Mouse (Mus musculus) embryonic facial prominence, embryonic 15.5 days (tissue): ENCODE data around the gene A1cf. TPM values are rescaled to one million over a fixed set of nuclear protein-coding genes. Genes with fewer than 3 reads are reported as not detected.

Source experiments
- ATAC-seq: fragments of 200-750 bp; cut with Nextera tagmentation; 2 replicates; pipeline ENCODE4 v1.8.0; 2017; ENCODE audit warnings: low read depth, moderate TSS enrichment; ENCODE audit not compliant: insufficient number of reproducible peaks, low FRiP score, low TSS enrichment
- H3K27ac ChIP-seq: fragments of 300-500 bp; sonication (generic); replicated peaks from 2 replicates; pipeline ENCODE4 v1.5.1; 2015; ENCODE audit warnings: mild to moderate bottlenecking, inconsistent platforms
- H3K27me3 ChIP-seq: fragments of 300-500 bp; sonication (generic); 2 replicates; pipeline ENCODE4 v1.6.1; 2015; ENCODE audit warnings: inconsistent platforms
- H3K36me3 ChIP-seq: fragments of 300-500 bp; sonication (generic); 2 replicates; pipeline ENCODE4 v1.6.1; 2015; ENCODE audit warnings: mild to moderate bottlenecking, inconsistent platforms
- H3K4me1 ChIP-seq: fragments of 300-500 bp; sonication (generic); 2 replicates; pipeline ENCODE4 v1.6.1; 2015; ENCODE audit warnings: inconsistent platforms
- H3K4me2 ChIP-seq: fragments of 300-500 bp; sonication (generic); replicated peaks from 2 replicates; pipeline ENCODE4 v1.6.1; 2015; ENCODE audit warnings: mild to moderate bottlenecking, inconsistent platforms
- H3K4me3 ChIP-seq: fragments of 300-500 bp; sonication (generic); replicated peaks from 2 replicates; pipeline ENCODE4 v1.5.1; 2015; ENCODE audit warnings: mild to moderate bottlenecking, inconsistent platforms
- H3K9ac ChIP-seq: fragments of 300-500 bp; sonication (generic); 2 replicates; pipeline ENCODE4 v1.6.1; 2015; ENCODE audit warnings: inconsistent platforms
- H3K9me3 ChIP-seq: fragments of 300-500 bp; sonication (generic); replicated peaks from 2 replicates; pipeline ENCODE4 v1.6.1; 2016; ENCODE audit warnings: inconsistent platforms
- WGBS: fragments of 180-500 bp; shearing (Covaris S2); methylation state at CpG from one replicate; pipeline ENCODE4 v1.1.7; 2015; 5-methylcytosine and 5-hydroxymethylcytosine counted together
- polyA plus RNA-seq: library from polyadenylated mRNA; unstranded; fragments of >200 nt; fragmentation: Nextera tagmentation; extraction: Ambion mirVana; gene quantifications from 2 replicates; pipeline ENCODE4 v1.2.1, GENCODE M21; 2015

A1cf gene
- polyA plus RNA-seq, 1 experiment from 2014 or later: not detected

- Histone ChIP-seq H3K4me1 (no peaks in the 10 kb centered on the region), H3K27ac (no peak overlapping the region), H3K9ac (no peak overlapping the region), H3K4me2 (no peak overlapping the region), H3K9me3 (no peaks in the 10 kb centered on the region), H3K4me3 (no peak overlapping the region), H3K36me3 (no peaks in the 10 kb centered on the region), H3K27me3 (no peaks in the 10 kb centered on the region)
- no peak for ATAC-seq
- WGBS: 80% methylated on average over 6 of the region's 6 CpGs
These were observed 22.7 kb downstream of the A1cf start for GRCm38 (mm10) chr19:31891001-31891893.

- H3K36me3 ChIP-seq: no peaks in the 10 kb centered on the region
- H3K4me2 ChIP-seq: no peak overlapping the region
- 59% methylated on average over 1 of the region's 1 CpGs for WGBS
- H3K27ac ChIP-seq: no peak overlapping the region
- no peak overlapping the region for H3K4me3 ChIP-seq
- no peaks in the 10 kb centered on the region for H3K4me1 ChIP-seq
- no peaks in the 10 kb centered on the region for H3K9me3 ChIP-seq
- ATAC-seq: no peak
- H3K9ac ChIP-seq: no peak overlapping the region
- H3K27me3 ChIP-seq: no peaks in the 10 kb centered on the region
These were observed 27.4 kb downstream of the A1cf start for GRCm38 (mm10) chr19:31895971-31896370.

GRCm38 (mm10) chr19:31896711-31897110 is 28.1 kb downstream of the A1cf start:
- Histone ChIP-seq H3K4me3 (no peak overlapping the region), H3K4me2 (no peak overlapping the region), H3K9ac (no peak overlapping the region), H3K4me1 (no peaks in the 10 kb centered on the region), H3K27me3 (no peaks in the 10 kb centered on the region), H3K36me3 (no peaks in the 10 kb centered on the region), H3K27ac (no peak overlapping the region), H3K9me3 (no peaks in the 10 kb centered on the region)
- ATAC-seq: no peak
- 71% methylated on average over 1 of the region's 1 CpGs for WGBS

- H3K4me1 ChIP-seq: no peaks in the 10 kb centered on the region
- no peak overlapping the region for H3K4me2 ChIP-seq
- WGBS: 32% methylated on average over 7 of the region's 7 CpGs
- ATAC-seq: no peak
- H3K4me3 ChIP-seq: no peak overlapping the region
- H3K9me3 ChIP-seq: no peaks in the 10 kb centered on the region
- no peaks in the 10 kb centered on the region for H3K27me3 ChIP-seq
- no peak overlapping the region for H3K9ac ChIP-seq
- H3K27ac ChIP-seq: no peak overlapping the region
- no peaks in the 10 kb centered on the region for H3K36me3 ChIP-seq
These were observed 37.1 kb downstream of the A1cf start for GRCm38 (mm10) chr19:31905671-31906070.

GRCm38 (mm10) chr19:31910423-31910822 is 41.9 kb downstream of the A1cf start:
- WGBS: 59% methylated on average over 6 of the region's 6 CpGs
- Histone ChIP-seq H3K4me1 (no peaks in the 10 kb centered on the region), H3K27ac (no peak overlapping the region), H3K9ac (no peak overlapping the region), H3K9me3 (no peaks in the 10 kb centered on the region), H3K4me3 (no peak overlapping the region), H3K27me3 (no peaks in the 10 kb centered on the region), H3K36me3 (no peaks in the 10 kb centered on the region), H3K4me2 (no peak overlapping the region)
- ATAC-seq: no peak

- H3K27me3 ChIP-seq: no peaks in the 10 kb centered on the region
- no peak overlapping the region for H3K9ac ChIP-seq
- H3K36me3 ChIP-seq: no peaks in the 10 kb centered on the region
- H3K4me3 ChIP-seq: no peak overlapping the region
- no peaks in the 10 kb centered on the region for H3K4me1 ChIP-seq
- no peak overlapping the region for H3K4me2 ChIP-seq
- no peak overlapping the region for H3K27ac ChIP-seq
- H3K9me3 ChIP-seq: no peaks in the 10 kb centered on the region
- WGBS: 92% methylated on average over 4 of the region's 4 CpGs
- ATAC-seq: no peak
These were observed 45.4 kb downstream of the A1cf start for GRCm38 (mm10) chr19:31913946-31914345.

- H3K4me2 ChIP-seq: no peak overlapping the region
- no peak overlapping the region for H3K27ac ChIP-seq
- no peaks in the 10 kb centered on the region for H3K4me1 ChIP-seq
- H3K27me3 ChIP-seq: no peaks in the 10 kb centered on the region
- no peaks in the 10 kb centered on the region for H3K9me3 ChIP-seq
- 91% methylated on average over 4 of the region's 4 CpGs for WGBS
- no peak overlapping the region for H3K9ac ChIP-seq
- no peak for ATAC-seq
- no peak overlapping the region for H3K4me3 ChIP-seq
- no peaks in the 10 kb centered on the region for H3K36me3 ChIP-seq
These were observed 51.8 kb downstream of the A1cf start for GRCm38 (mm10) chr19:31920357-31920756.

GRCm38 (mm10) chr19:31921852-31922251 is 53.3 kb downstream of the A1cf start:
- Histone ChIP-seq H3K9ac (no peak overlapping the region), H3K4me2 (no peak overlapping the region), H3K4me1 (no peaks in the 10 kb centered on the region), H3K9me3 (no peaks in the 10 kb centered on the region), H3K27ac (no peak overlapping the region), H3K4me3 (no peak overlapping the region), H3K36me3 (no peaks in the 10 kb centered on the region), H3K27me3 (no peaks in the 10 kb centered on the region)
- 49% methylated on average over 5 of the region's 5 CpGs for WGBS
- ATAC-seq: no peak

- no peaks in the 10 kb centered on the region for H3K4me1 ChIP-seq
- no peaks in the 10 kb centered on the region for H3K36me3 ChIP-seq
- H3K4me3 ChIP-seq: no peak overlapping the region
- H3K27ac ChIP-seq: no peak overlapping the region
- ATAC-seq: no peak
- no peaks in the 10 kb centered on the region for H3K27me3 ChIP-seq
- H3K9ac ChIP-seq: no peak overlapping the region
- no peaks in the 10 kb centered on the region for H3K9me3 ChIP-seq
- no peak overlapping the region for H3K4me2 ChIP-seq
- 77% methylated on average over 6 of the region's 6 CpGs for WGBS
These were observed 55.2 kb downstream of the A1cf start for GRCm38 (mm10) chr19:31923615-31924352.

GRCm38 (mm10) chr19:31950793-31951489 is 82.4 kb downstream of the A1cf start:
- 76% methylated on average over 7 of the region's 7 CpGs for WGBS
- Histone ChIP-seq H3K4me3 (no peak overlapping the region), H3K36me3 (no peaks in the 10 kb centered on the region), H3K4me2 (no peak overlapping the region), H3K9ac (no peak overlapping the region), H3K9me3 (no peaks in the 10 kb centered on the region), H3K4me1 (no peaks in the 10 kb centered on the region), H3K27me3 (no peaks in the 10 kb centered on the region), H3K27ac (no peak overlapping the region)
- ATAC-seq: no peak

- H3K4me2 ChIP-seq: no peak overlapping the region
- ATAC-seq: no peak
- 39% methylated on average over 2 of the region's 2 CpGs for WGBS
- no peaks in the 10 kb centered on the region for H3K9me3 ChIP-seq
- no peaks in the 10 kb centered on the region for H3K4me1 ChIP-seq
- no peak overlapping the region for H3K9ac ChIP-seq
- no peaks in the 10 kb centered on the region for H3K36me3 ChIP-seq
- H3K27me3 ChIP-seq: no peaks in the 10 kb centered on the region
- H3K27ac ChIP-seq: no peak overlapping the region
- H3K4me3 ChIP-seq: no peak overlapping the region
These were observed 85.2 kb downstream of the A1cf start for GRCm38 (mm10) chr19:31953799-31954198.
